Mouse (Mus musculus) common myeloid progenitor, adult 5-6 weeks (primary cell): ENCODE measurements around the gene Gnptab. TPM values are rescaled to one million over a fixed set of nuclear protein-coding genes. Genes with fewer than 3 reads are reported as not detected.
"Not testable (repeated sequence)": the region's sequence is repeated elsewhere in the genome, so short reads cannot be mapped to it uniquely, and the experiment has no call there.

ENCODE experiments used
- ATAC-seq: replicated peaks from 2 replicates; pipeline ENCODE4 v1.8.0; 2016; ENCODE audit warnings: low read depth, mild to moderate bottlenecking, moderate TSS enrichment, inconsistent platforms; ENCODE audit not compliant: poor library complexity, severe bottlenecking
- total RNA-seq: library from RNA; stranded (forward); fragments of 200-1000, 187-1606 nt; gene quantifications from 2 replicates; pipeline ENCODE4 v1.2.3, GENCODE M21; 2017

The Gnptab gene
- total RNA-seq, result 53.2 and 68.3 TPM in 2 replicates

- peak; percentile 59 for ATAC-seq
These were observed at the start of gene Gnptab, which contains the start of gene Dram1 for GRCm38 (mm10) chr10:88379013-88379885. TSS of gene Gnptab (plus strand) at chr10:88379132. TSS of gene Dram1 (minus strand) at chr10:88379080.

- ATAC-seq, result peak; percentile 55
These were observed 48.2 kb upstream of the Gnptab start for GRCm38 (mm10) chr10:88330695-88331094.

GRCm38 (mm10) chr10:88340660-88341059 is 38.3 kb upstream of the Gnptab start:
- ATAC-seq, result peak; percentile 57

- no peak for ATAC-seq
These were observed 37.6 kb upstream of the Gnptab start for GRCm38 (mm10) chr10:88341368-88341767.

- 0 out of 2 replicates have a peak, but pooled peaks have one; percentile 28 for ATAC-seq
These were observed 33.0 kb upstream of the Gnptab start for GRCm38 (mm10) chr10:88345899-88346401.

GRCm38 (mm10) chr10:88346454-88347245 is 32.3 kb upstream of the Gnptab start:
- ATAC-seq, result peak; percentile 12; the same call in 1 of the 2 replicates

- peak; percentile 50 for ATAC-seq
These were observed 29.1 kb upstream of the Gnptab start for GRCm38 (mm10) chr10:88349800-88350199.

GRCm38 (mm10) chr10:88350687-88351086 is 28.2 kb upstream of the Gnptab start:
- ATAC-seq, result no peak

- peak; percentile 27; the same call in 1 of the 2 replicates for ATAC-seq
These were observed 27.4 kb upstream of the Gnptab start for GRCm38 (mm10) chr10:88351411-88352103.

GRCm38 (mm10) chr10:88352549-88352948 is 26.4 kb upstream of the Gnptab start:
- ATAC-seq, result peak; percentile 54

GRCm38 (mm10) chr10:88354599-88354998 is 24.3 kb upstream of the Gnptab start:
- ATAC-seq, result no peak

GRCm38 (mm10) chr10:88356114-88356982 is 22.6 kb upstream of the Gnptab start:
- ATAC-seq, result no peak

GRCm38 (mm10) chr10:88356983-88357559 is 21.9 kb upstream of the Gnptab start:
- ATAC-seq, result peak; percentile 73

- ATAC-seq, result no peak
These were observed 16.7 kb upstream of the Gnptab start for GRCm38 (mm10) chr10:88362218-88362617.

GRCm38 (mm10) chr10:88364221-88364620 is 14.7 kb upstream of the Gnptab start:
- no peak for ATAC-seq

GRCm38 (mm10) chr10:88369233-88369632 is 9.7 kb upstream of the Gnptab start:
- no peak for ATAC-seq

- peak; percentile 42; the same call in 1 of the 2 replicates for ATAC-seq
These were observed 7.1 kb upstream of the Gnptab start for GRCm38 (mm10) chr10:88371793-88372192.

- no peak for ATAC-seq
These were observed 6.5 kb upstream of the Gnptab start for GRCm38 (mm10) chr10:88372436-88372835.

- ATAC-seq, result not testable (repeated sequence)
These were observed 6.0 kb upstream of the Gnptab start for GRCm38 (mm10) chr10:88372945-88373344.
